Mouse (Mus musculus) heart, postnatal 0 days (tissue): ENCODE measurements around the gene Cdk13.

Experiments used
- CTCF ChIP-seq: IDR thresholded peaks from 2 replicates; pipeline ENCODE4 v1.5.1; 2016; ENCODE audit warnings: antibody characterized with exemption, control low read depth, low read depth
- EP300 ChIP-seq: IDR thresholded peaks from 2 replicates; pipeline ENCODE4 v1.6.1; 2016; ENCODE audit warnings: antibody characterized with exemption, low read depth

DNA sequence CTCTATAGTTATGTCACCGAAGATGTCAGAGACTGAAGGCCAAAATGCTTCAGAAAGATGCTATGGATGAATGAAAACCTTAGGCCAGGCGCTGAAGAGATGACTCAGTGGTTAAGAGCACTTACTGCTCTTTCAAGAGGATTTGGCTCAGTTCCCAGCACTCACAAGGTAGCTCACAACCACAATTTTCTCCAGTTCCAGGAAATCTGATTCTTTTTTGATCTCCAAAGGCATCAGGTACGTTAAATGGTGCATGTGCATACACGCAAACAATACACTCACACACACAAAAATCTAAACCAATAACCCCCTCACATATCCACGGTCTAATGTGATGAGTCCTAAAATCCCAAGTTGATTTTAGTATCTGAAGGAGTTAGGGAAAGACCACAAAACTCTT is 111.1 kb downstream of the Cdk13 start:
- TF ChIP-seq EP300 (no peak), CTCF (no peak)
